Mouse (Mus musculus): ENCODE data around the gene Fgfr2. TPM values are rescaled to one million over a fixed set of nuclear protein-coding genes. Genes with fewer than 3 reads are reported as not detected.
A peak's percentile ranks its signal among the peaks of the same experiment; 100 is the strongest.

Gene Fgfr2
- total RNA-seq, 4 experiments from 2014 or later, result 1.1 to 1.9 (median 1.4) TPM

DNA sequence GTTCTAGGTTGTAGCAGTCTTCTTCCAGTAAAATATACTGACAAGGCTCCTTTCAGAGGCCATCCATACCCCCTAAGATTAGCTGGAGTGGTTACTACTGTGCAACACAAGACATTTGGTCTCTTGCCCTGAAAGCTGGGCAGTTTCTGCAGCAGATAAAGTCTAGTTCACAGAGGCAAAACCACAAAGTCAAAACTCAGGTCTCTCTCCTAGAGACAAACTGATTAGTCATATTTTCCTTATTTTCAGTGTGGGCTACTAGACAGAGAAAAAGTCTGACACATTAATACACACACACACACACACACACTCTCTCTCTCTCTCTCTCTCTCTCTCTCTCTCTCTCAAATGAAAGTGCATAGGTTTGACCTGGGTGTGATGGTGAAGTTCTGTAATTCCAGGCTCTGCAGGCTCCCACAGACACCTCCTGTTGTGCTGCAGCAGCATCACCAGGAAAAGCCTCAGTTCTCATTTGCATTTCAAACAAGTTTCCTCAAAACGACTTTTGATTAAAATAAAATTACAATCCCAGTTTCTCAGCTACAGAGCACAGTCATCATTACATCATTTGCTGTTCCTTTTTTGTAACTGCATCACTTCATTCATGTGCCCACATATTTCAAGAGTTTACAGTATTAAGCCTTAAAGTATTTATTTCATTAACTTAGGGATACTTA, 298.7 kb downstream of the Fgfr2 start:
- no peak for DNase-seq (ENCODE audit: low spot score)

DNA sequence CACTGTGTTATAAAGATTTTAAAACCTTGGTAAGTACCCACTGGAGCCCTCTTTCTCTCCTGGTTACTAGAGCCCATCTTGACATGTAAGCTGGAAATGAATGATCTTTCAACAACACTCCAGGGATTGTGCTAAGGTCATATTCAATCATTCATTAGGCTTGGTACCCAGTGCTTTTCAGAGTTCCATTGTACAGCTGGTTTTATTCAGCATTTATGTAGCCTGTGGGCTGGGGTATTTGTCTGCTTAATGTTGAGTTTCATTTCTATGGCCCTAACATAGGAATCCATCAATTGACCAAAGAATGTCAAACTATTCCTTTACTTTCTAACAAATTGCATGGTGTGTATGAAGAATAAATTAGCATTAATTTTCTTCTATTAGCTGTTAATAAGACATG, 299.3 kb downstream of the Fgfr2 start:
- no peak for DNase-seq (ENCODE audit: low spot score)

DNA sequence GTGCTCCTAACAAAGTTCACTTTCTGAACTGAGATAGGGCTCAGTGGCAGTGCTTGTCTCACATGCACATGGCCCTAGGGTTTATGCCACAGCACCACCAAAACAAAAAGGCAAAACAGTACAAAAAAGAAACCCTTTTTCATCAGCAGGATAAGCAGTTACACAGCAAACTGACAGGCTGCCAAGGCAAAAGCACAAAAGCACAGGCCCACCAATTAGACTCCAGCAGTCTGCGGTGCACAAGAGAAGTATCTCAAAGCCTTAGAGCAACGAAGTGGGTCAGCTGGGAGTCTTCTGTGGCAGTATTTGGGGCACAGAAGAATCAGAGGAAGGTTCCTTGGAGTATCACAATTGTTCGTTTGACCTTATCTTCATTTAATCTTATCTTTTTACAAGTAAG, 302.5 kb downstream of the Fgfr2 start:
- no peak for DNase-seq (ENCODE audit: low spot score)

DNA sequence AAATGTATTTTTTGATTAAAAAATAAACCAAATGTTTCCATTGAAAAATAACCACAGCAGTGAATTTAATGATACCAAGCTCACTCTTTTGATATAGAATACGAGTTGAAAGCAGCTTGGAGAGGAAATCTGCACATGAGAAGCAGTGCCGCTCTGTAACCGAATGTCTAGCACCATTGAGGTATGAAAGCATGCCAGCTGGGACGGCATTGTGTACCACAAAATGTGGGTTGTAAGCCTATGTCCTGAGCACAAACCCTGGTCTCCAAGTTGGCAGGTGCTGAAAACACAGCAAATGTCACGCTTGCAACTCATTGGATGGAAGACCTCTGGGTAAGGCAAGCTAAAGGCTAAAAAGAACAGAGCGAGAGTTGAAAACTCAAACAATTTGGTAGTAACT, 306.1 kb downstream of the Fgfr2 start:
- DNase-seq (ENCODE audit: low spot score), result no peak

DNA sequence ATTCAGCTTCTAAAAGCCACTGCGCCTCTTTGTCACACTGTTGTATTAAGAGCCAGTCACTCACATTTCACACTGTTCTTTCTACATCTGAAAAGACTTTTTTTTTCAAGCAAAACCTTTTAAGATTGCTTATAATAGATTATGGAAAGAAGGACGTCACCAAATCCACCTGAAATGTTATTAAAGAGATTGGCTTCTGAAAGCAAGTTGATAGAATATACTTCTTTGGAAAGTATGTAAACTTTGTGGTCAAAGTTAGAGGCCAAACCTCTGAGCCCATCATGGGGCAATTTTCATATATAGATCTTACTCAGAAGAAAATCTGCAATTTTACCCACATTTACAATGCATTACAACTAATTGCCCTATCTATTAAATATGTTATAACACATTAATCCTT, 306.6 kb downstream of the Fgfr2 start:
- DNase-seq (ENCODE audit: low spot score), result no peak

DNA sequence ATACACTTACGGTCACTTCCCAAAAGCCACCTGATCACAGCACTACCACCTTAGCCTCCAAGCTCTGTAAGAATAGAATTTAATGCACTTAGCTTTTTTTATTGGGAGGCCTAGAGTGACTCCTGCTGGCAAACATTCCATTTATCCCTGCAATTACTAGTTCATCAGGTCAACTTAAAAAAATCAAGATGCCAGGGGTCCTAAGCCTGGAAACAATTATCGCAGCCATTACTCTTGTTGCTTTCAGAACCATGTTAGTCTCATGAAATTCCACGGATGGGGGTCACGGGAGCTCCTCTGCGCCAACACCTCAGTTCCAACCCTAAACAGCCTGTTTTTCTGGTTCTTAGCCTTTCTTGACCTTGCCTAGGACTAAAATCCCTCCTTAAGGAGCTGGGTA, 308.1 kb downstream of the Fgfr2 start:
- DNase-seq (ENCODE audit: low spot score), result no peak

DNA sequence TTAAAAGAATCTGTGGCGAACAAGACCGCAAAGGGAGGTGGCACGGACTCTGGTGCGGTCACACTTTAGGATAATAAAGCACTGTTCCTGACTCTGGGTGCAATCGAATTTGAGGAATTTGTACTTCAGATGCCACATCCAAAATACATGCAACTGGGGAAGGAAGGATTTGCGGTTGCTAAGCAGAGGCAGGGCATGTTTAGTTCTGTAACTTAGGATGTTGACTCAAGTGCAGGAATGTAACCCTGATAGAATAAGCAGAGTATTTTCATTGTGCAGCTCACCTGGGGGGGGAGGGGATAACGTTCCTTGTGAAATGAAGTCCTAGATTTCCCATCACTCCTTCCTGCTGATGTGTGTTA, 309.1 kb downstream of the Fgfr2 start:
- DNase-seq (ENCODE audit: low spot score), result no peak

DNA sequence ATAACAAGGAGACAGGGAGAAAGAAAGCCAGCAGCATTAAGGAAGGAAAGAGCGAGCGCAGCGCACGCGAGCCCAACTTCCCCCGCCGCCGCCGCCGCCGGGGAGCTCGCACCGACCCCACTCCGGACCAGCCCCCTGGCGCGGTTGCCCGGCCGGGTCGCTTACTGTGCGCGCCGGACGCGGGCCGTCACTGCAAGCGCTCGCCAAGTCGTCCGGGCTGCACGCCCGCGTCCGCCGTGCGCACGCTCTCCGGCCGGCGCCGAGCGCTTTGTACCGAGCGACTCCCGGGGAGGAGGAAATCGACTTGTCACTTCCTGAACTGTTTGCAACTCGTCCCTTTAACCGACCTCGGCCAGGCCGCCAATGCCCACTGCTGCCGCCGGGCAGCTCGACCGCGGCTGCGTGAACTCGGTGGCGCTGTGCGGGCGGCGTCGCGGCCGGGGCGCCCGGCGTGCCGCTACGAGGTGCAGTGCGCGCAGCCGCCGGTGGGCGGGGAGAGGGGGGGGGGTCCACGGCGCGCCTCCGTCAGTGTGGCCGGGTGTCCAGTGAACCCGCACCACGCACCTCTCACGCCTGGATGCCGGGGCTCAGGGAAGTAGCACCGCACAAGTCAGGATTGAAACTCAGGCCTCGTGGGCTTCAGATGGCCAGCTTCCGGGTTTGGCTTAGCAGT, 309.6 kb downstream of the Fgfr2 start, which contains the start of gene Fam53b:
Gene Fam53b, minus strand, starts transcription at position 471 of the 673 bp plus-strand sequence.
- no peak for DNase-seq (ENCODE audit: low spot score)

DNA sequence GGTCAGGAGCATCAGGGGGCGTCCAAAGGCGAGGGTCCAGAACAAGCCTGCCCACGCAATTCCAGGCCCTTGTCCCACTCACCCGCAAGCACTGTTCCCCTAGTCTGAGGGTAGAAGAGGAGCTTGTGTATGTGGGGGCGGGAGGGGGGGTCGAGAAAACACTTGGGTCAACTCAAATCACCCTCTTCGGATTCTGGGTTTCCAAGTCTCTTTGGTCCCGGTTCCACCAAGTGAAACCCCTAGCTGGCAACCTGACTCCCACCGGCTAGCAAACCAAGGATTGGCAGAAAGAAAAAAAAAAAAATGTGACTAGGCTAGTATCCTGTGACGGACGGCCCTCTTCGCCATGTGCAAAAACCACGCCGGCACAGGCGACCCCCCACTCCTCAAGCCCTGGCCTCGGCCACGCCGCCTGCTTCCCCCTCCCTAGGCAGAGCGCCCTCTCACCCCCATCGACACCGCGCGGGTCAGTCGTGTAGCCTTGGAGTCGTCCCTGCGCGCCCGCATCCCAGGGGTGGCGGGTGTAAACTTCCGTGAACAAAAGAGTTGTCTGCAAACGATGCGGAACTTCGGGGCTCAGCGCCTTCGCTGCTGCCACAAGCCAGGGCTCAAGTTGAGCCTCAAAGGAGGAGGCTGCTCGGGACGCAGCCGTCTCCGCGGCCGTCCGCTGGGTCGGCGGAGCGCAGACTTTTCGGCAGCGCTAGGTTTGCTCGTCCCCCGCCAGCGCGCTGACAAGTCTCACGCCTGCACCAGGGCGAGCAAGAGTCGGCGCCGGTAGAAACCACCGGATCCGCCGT, 310.3 kb downstream of the Fgfr2 start:
- DNase-seq (ENCODE audit: low spot score), result no peak

DNA sequence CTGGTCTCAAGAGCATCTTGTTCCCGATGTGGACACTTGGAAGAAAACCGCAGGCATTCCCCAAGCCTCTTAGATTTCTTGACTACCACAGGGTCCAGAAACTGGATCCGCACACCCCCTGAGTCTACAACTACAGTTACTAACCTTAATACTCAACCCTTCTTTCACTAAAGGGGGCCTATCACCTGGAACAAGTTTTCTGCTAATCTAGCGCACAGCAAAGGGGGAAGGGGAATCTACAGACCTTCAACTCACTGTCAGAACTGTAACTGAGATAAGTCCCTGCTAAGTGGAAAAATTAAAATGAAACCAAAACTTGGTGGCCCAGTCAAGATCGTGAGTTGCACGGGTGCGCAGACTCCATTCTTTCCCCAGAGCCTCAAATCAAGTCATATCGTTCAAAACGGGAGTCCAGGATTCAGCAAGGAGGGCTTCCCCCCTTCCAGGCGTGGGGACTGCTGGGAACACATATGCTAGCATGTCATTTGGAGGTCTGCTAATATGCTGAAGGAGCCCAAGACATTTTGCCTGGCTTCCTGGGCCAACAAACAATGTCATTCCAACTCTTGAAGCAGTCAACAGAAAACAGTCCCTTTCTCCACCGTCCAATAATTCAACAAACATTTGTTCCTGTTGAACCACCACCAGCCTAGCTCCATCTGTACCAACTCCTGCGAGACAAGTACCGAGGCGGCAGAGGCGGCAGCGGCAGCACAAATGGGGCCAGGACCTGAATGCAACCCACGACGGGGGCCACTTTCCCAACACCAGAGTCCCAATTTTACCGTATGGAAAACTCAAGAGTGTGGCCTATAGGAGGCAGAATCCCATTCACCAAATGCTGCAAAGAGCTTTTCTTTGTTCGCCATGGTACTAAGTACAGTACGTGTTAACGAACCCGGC, 311.2 kb downstream of the Fgfr2 start:
- no peak for DNase-seq (ENCODE audit: low spot score)

DNA sequence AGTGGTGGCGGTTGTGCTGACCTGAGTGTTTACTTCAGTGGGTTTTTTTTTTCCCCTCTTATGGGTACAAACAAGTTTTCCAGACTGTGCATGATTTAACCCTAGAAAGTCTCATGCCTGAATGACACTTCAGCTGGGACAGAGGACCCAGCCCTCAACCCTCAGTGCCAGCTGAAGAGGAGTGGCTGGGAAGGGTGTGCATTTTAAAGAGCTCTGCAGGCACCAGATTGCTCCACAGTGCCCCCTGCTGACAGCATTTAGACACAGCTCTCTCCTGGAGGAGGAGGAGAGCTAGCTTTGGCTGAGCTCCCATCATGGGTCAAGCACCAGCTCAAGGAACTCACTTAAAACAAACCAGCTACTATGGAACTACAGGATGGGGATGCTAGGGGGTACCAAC, 312.3 kb downstream of the Fgfr2 start:
- DNase-seq (ENCODE audit: low spot score), result peak; percentile 92

DNA sequence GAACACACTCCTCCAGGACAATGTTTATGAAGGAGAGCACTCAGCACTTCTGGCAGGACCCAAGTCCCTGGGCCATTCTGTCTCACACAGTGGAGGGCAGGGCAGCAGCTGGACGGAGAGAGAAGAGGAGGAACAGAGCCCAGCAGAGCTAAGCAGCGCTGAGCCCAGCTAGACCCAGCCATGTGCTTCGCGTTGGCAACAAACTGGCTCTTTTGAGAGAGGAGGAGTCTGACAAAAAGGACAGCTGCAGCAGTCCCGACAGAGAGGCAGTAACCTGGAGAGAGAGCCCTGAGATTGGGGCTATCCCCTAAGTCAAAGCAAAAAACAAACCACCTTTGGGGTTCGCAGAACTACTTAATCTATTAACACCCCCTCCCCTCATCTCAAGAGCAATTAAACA, 312.8 kb downstream of the Fgfr2 start:
- no peak for DNase-seq (ENCODE audit: low spot score)

DNA sequence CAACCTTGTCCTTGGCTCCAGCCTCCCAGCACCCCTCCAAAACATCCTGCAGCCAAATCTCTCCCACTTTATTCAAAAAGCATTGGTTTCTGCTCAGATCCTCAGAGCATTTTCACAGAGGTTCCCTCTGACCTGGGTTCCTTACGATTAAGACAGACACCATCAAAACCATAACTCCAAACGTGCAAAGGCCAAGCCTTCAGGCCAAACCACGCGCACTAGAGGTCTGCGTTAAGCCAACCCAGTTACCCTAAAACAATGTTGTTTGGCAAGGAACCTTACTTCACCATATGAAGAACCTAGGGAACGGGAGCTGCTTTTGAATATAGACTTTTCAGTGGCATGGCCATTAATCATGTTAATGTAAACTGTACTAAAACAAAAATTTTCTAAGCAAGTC, 313.4 kb downstream of the Fgfr2 start:
- no peak for DNase-seq (ENCODE audit: low spot score)

DNA sequence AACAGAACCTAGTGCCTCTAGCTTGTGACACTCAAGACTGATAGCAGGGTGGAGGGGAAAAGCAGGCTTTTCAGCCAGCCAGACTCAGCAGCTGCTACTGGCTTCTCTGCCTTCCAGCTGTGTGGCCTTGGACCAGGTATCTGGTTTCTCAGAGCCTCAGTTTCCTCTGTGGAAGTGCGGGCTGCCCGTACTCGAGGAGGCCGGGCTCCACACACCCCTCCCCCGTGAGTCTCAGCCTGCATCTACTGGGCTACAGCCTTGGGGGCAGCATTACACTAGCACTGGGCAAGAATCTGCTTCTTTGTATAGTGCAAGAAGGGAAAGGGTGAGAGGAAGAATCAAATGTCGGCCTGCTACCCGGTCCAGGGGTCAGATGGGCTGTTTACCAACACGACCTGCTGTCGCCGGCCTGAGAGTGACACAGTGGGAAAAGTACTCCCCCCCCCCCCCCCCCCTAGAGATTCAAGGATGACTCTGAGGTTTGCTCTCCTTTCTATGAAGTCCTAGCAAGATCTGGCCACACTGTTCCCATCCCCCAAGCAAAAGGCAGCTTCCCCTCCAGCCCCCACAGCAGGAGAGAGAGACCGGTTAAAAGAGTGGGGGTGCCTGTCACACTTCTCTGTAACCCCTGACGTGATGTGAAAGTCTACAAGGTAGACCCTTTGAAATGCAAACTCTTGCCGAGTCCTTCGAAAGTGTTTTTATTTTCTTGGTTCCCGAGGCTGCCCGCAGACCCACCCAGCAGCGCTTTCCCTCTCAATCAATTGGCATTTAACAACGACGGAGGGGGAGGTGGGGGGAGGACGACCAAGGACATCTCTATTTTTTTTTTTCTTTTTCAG, 314.1 kb downstream of the Fgfr2 start:
- DNase-seq (ENCODE audit: low spot score), result no peak

DNA sequence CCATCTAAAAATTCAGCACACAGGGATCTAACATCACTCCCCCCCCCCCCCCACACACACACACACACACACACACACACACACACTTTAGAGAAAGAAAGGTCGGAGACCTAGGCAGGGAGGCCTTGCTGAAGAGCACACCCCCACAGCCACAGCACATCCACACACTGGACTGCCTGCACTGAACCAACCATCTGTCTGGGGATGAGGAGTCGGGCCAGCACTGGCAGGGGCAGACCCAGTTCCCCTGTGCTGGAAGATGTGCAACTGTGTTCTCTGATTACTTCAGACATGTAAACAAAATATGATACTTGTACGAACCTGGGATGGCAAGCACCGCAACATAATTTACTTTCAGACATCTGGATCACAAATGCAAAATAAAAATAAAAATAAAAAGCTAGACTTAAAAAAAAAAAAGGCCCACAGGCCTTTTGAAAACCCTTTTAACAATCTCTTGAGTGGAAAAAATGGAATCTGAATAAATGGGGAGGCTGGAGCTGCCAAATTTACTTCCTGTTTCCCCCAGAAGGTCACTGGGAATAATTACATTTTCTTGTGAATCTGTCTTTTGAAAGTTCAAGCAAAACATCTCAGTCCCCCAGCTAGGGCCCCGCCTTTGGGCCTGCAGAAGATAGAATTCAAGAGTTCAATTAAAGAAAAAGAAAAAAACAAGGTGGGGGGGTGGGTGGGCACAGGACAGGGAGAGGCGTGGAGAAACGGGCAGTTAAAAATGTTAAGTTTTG, 314.9 kb downstream of the Fgfr2 start:
- DNase-seq (ENCODE audit: low spot score), result no peak

DNA sequence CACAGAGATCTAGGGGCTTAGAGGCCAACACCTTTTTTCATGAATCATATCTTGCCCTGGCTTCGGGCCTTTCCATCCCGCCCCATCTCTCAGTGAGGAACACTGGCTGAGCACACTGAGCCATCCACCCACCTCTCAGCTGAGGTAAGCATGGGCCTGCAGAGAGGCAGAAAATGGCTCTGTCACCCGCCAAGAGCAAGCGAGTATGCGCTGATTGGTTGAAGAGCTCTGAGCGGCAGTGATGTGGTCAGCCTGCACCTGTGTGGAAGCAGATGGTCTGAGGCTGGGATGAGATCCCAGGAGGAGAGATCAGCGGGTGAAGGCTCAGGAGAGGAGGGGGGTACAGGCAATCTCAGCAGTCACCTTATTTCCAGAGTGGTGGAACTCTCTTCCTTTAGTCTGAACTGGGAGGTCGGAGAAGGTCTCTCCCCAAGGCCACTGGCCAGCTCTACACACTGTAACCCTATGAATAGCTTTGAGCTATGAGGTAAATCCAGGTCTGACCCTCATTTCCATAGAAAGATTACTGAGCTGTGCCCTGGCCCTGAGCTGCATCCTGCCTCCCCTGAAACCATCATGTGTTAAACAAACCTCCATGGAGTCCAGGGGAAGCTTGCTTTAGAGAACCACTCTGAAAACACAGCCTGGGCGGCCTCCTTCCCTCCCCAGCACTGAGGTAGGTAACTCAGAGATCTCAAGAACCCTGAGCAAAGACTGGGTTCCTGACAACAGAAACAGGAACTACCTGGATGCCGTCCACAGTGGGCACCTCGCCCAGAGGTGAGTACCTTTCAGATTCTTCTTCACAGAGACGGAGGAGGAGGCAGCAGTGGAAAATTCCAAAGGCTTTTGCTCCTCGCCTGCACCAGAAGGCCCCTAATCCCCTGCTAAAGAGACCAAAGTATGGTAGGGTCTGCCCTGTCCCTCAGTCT, 316.0 kb downstream of the Fgfr2 start:
- DNase-seq (ENCODE audit: low spot score), result no peak

DNA sequence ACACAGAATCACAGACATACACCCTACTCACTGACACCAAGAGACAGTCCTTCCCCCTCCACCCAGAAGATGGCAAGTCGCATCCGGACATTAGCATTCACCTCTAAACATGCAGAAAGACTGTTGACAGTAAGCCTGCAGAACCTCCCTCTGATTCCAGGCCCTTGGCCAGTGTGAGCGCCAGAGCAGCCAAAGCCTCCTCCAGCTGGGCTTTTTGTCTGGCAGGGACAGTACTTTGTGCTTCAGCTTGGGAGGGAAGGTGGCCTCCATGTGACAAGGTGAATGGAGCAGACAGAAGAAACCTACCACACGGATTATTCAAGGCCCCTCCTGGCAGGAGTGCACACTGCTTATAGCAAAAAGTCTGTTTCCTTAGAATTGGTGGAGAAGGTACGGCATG, 316.9 kb downstream of the Fgfr2 start:
- no peak for DNase-seq (ENCODE audit: low spot score)

DNA sequence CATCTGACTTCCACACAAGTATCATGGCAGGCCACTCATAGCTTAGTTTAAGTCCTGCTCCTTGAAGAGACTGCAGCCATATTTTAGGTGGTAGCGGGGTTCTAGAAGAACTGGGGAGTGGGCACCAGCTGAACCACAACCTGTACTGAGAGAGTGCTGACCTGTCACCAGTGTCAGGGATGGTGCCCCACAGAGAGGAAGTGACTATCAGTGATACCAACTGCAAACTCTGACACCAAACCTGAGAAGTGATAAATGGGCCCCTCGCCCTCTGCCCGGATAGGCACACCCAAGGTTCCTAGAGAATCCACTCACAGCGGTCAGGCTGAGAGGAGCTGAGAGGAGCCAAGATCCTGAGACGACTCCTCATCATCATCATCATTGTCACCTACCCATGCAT, 318.2 kb downstream of the Fgfr2 start:
- no peak for DNase-seq (ENCODE audit: low spot score)

DNA sequence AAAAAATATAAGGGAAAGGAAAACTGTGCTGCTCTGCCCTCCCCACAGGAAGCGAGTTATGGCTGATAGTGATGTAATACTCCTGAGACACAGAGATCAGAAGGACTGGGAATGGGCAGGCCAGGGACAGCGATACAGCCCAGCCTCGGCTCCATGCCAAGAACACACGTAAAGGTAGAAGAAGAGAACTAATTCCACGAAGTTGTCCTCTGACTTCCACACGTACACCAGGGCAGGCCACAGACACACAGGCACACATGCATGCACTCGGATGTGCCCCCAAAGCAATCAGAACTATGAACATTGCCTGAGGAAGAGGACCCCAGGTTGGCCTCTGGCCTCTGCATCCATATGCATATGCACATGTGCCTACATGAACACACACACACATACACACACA, 318.7 kb downstream of the Fgfr2 start:
- no peak for DNase-seq (ENCODE audit: low spot score)
